ENCODE assay signal across 10 mouse cellular contexts in genomic region chr8:121248823-121249222, GRCm38 (mm10).
A peak's percentile ranks its signal among the peaks of the same experiment; 100 is the strongest.
DNase-seq lines count a peak whose midpoint lies in the region; ATAC-seq lines count a peak whose summit lies in the region.
"Had no signal": no experiment of that assay in that cellular context is flagged by ENCODE, and none has a peak within 500 bp of the region (broad histone marks: within the 10 kb centered on the region; RNA-seq: fewer than 3 reads in every experiment).

No protein-coding gene starts in this region.

- WGBS in midbrain, embryonic 10.5 days = 83% methylated on average over 7 of the region's 7 CpGs
- WGBS in midbrain, embryonic 11.5 days = 77% methylated on average over 7 of the region's 7 CpGs
- 64% methylated on average over 7 of the region's 7 CpGs for WGBS in intestine, embryonic 16.5 days

- H3K4me1 ChIP-seq in midbrain, embryonic 10.5 days = peaks cover 43% of the 10 kb centered on the region
- peaks cover 3% of the 10 kb centered on the region; the same call in 1 of the 2 replicates for H3K4me1 ChIP-seq in midbrain, embryonic 11.5 days (ENCODE audit: control insufficient read depth, insufficient read depth, low read length)
- no peaks in the 10 kb centered on the region for H3K4me1 ChIP-seq in intestine, embryonic 16.5 days (ENCODE audit: control insufficient read depth, insufficient read depth, low read length)
- H3K4me1 ChIP-seq: midbrain, embryonic 15.5 days had no signal

- H3K9ac ChIP-seq in midbrain, embryonic 11.5 days (ENCODE audit: low read length) = no peak overlapping the region
- H3K9ac ChIP-seq in intestine, embryonic 16.5 days (ENCODE audit: low read depth, low read length) = no peak overlapping the region
- H3K9ac ChIP-seq: hindbrain, embryonic 12.5 days; midbrain, embryonic 15.5 days had no signal

- no peak for ATAC-seq in midbrain, embryonic 11.5 days (ENCODE audit: low FRiP score)
- no peak for ATAC-seq in intestine, embryonic 16.5 days
- no peak for ATAC-seq in activated CD4-positive, CD25-positive, alpha-beta regulatory T cell, adult 4 months
- ATAC-seq: midbrain, embryonic 15.5 days had no signal

- 0 out of 2 replicates have a peak overlapping the region, but pooled peaks have one; percentile 13 for H3K27ac ChIP-seq in midbrain, embryonic 10.5 days (replicated peaks)
- no peak overlapping the region for H3K27ac ChIP-seq in midbrain, embryonic 11.5 days (ENCODE audit: low read depth, low read length)
- no peak overlapping the region for H3K27ac ChIP-seq in intestine, embryonic 16.5 days (ENCODE audit: low read length)
- H3K27ac ChIP-seq: forebrain, embryonic 10.5 days; hindbrain, embryonic 12.5 days; midbrain, embryonic 15.5 days had no signal

- DNase-seq in midbrain, embryonic 10.5 days (ENCODE audit: low spot score) = no peak
- DNase-seq in midbrain, embryonic 11.5 days (ENCODE audit: low spot score, missing footprints) = no peak
- peak; percentile 63 to 84 for DNase-seq in heart, adult 18-20 months
- DNase-seq in kidney, postnatal 14 days = peak; percentile 53
- no peak for DNase-seq in spleen, adult 18-20 months

- no peak overlapping the region for H3K4me2 ChIP-seq in midbrain, embryonic 11.5 days
- no peak overlapping the region for H3K4me2 ChIP-seq in intestine, embryonic 16.5 days (ENCODE audit: low read depth, low read length)
- H3K4me2 ChIP-seq: hindbrain, embryonic 12.5 days; midbrain, embryonic 15.5 days had no signal

- no peak overlapping the region for H3K4me3 ChIP-seq in midbrain, embryonic 10.5 days
- no peak overlapping the region for H3K4me3 ChIP-seq in midbrain, embryonic 11.5 days (ENCODE audit: low read depth, low read length)
- H3K4me3 ChIP-seq in intestine, embryonic 16.5 days (ENCODE audit: low read length) = no peak overlapping the region
- H3K4me3 ChIP-seq: forebrain, embryonic 10.5 days; hindbrain, embryonic 12.5 days; midbrain, embryonic 15.5 days had no signal

- H3K36me3 ChIP-seq in midbrain, embryonic 10.5 days = no peaks in the 10 kb centered on the region
- H3K36me3 ChIP-seq in midbrain, embryonic 11.5 days (ENCODE audit: control insufficient read depth, insufficient read depth, low read length) = no peaks in the 10 kb centered on the region
- H3K36me3 ChIP-seq in intestine, embryonic 16.5 days (ENCODE audit: control insufficient read depth, insufficient read depth, low read length) = no peaks in the 10 kb centered on the region
- H3K36me3 ChIP-seq: forebrain, embryonic 10.5 days; hindbrain, embryonic 12.5 days; midbrain, embryonic 15.5 days had no signal

- H3K27me3 ChIP-seq in midbrain, embryonic 10.5 days (ENCODE audit: low read depth, poor library complexity, severe bottlenecking) = peaks cover 37% of the 10 kb centered on the region
- no peaks in the 10 kb centered on the region; the same call in 1 of the 2 replicates for H3K27me3 ChIP-seq in midbrain, embryonic 11.5 days (ENCODE audit: control insufficient read depth, insufficient read depth, low read length)
- no peaks in the 10 kb centered on the region; the same call in 1 of the 2 replicates for H3K27me3 ChIP-seq in intestine, embryonic 16.5 days (replicated peaks; ENCODE audit: control insufficient read depth, insufficient read depth, low read length)

- H3K9me3 ChIP-seq in midbrain, embryonic 10.5 days (replicated peaks) = no peaks in the 10 kb centered on the region
- no peaks in the 10 kb centered on the region for H3K9me3 ChIP-seq in midbrain, embryonic 11.5 days (ENCODE audit: control insufficient read depth, low read length)
- H3K9me3 ChIP-seq in intestine, embryonic 16.5 days (ENCODE audit: control insufficient read depth, low read length) = no peaks in the 10 kb centered on the region
- H3K9me3 ChIP-seq: forebrain, embryonic 10.5 days; hindbrain, embryonic 12.5 days; midbrain, embryonic 15.5 days had no signal

Comparison
In these comparisons a context has a peak if more than half of its experiments do, and no peak if none do; other contexts are left out.
1. DNase-seq: peak in heart, adult 18-20 months (2 of 2) and kidney, postnatal 14 days (single experiment); none in midbrain, embryonic 10.5 days (single experiment), midbrain, embryonic 11.5 days (single experiment) and spleen, adult 18-20 months (0 of 2).